In genomic region chr3:108433188-108433880, GRCm38 (mm10) we compare ENCODE assay signal across 11 mouse cellular contexts. TPM values are rescaled to one million over a fixed set of nuclear protein-coding genes. Genes with fewer than 3 reads are reported as not detected.
A peak's percentile ranks its signal among the peaks of the same experiment; 100 is the strongest.
DNase-seq lines count a peak whose midpoint lies in the region; ATAC-seq lines count a peak whose summit lies in the region.
"Had no signal": no experiment of that assay in that cellular context is flagged by ENCODE, and none has a peak within 500 bp of the region (broad histone marks: within the 10 kb centered on the region; RNA-seq: fewer than 3 reads in every experiment).

No protein-coding gene starts in this region.

- WGBS in hindbrain, embryonic 13.5 days: 9% methylated on average over 18 of the region's 18 CpGs
- WGBS in neural tube, embryonic 11.5 days: 18% methylated on average over 18 of the region's 18 CpGs

- H3K27ac ChIP-seq in hindbrain, embryonic 13.5 days: peak overlapping the region; percentile 85
- peak overlapping the region; percentile 91 for H3K27ac ChIP-seq in neural tube, embryonic 11.5 days (ENCODE audit: low read depth, low read length)
- H3K27ac ChIP-seq: liver, embryonic 15.5 days had no signal

- H3K9ac ChIP-seq in hindbrain, embryonic 13.5 days: peak overlapping the region; percentile 40; the same call in 1 of the 2 replicates
- H3K9ac ChIP-seq in neural tube, embryonic 11.5 days (ENCODE audit: low read length): peak overlapping the region; percentile 42; the same call in 1 of the 2 replicates
- H3K9ac ChIP-seq: liver, embryonic 15.5 days had no signal

- peaks cover 68% of the 10 kb centered on the region for H3K4me1 ChIP-seq in hindbrain, embryonic 13.5 days (replicated peaks)
- peaks cover 30% of the 10 kb centered on the region for H3K4me1 ChIP-seq in neural tube, embryonic 11.5 days (ENCODE audit: control insufficient read depth, insufficient read depth, low read length)
- H3K4me1 ChIP-seq: liver, embryonic 15.5 days had no signal

- intact Hi-C loops in left cerebral cortex, postnatal 14 days (cut with DNase I): no loop called here

- no peaks in the 10 kb centered on the region for H3K9me3 ChIP-seq in hindbrain, embryonic 13.5 days
- H3K9me3 ChIP-seq in neural tube, embryonic 11.5 days (ENCODE audit: control insufficient read depth, low read length): no peaks in the 10 kb centered on the region
- H3K9me3 ChIP-seq: liver, embryonic 15.5 days had no signal

- H3K36me3 ChIP-seq in hindbrain, embryonic 13.5 days: peaks cover 69% of the 10 kb centered on the region
- peaks cover 16% of the 10 kb centered on the region for H3K36me3 ChIP-seq in neural tube, embryonic 11.5 days (ENCODE audit: control insufficient read depth, insufficient read depth, low read length)

- peak overlapping the region; percentile 0; the same call in 1 of the 2 replicates for H3K4me2 ChIP-seq in hindbrain, embryonic 13.5 days
- H3K4me2 ChIP-seq in neural tube, embryonic 11.5 days (ENCODE audit: low read depth): no peak overlapping the region
- H3K4me2 ChIP-seq: liver, embryonic 15.5 days had no signal

- H3K27me3 ChIP-seq in hindbrain, embryonic 13.5 days: no peaks in the 10 kb centered on the region
- H3K27me3 ChIP-seq in neural tube, embryonic 11.5 days (ENCODE audit: control insufficient read depth, insufficient read depth, low read length): no peaks in the 10 kb centered on the region
- H3K27me3 ChIP-seq: liver, embryonic 15.5 days had no signal

- peak; percentile 24; the same call in 1 of the 2 replicates for ATAC-seq in frontal cortex, adult (ENCODE audit: low TSS enrichment)
- ATAC-seq in hindbrain, embryonic 13.5 days (ENCODE audit: low FRiP score): peak; percentile 91
- ATAC-seq in neural tube, embryonic 11.5 days (ENCODE audit: insufficient read depth, low FRiP score, low TSS enrichment): peak; percentile 95

- DNase-seq in frontal cortex, postnatal 10 days (ENCODE audit: low spot score in 2 of 2): no peak
- DNase-seq in embryo, embryonic 11 days: peak; percentile 90
- DNase-seq in neural tube, embryonic 11.5 days (ENCODE audit: low spot score): peak; percentile 93
- DNase-seq in left cerebral cortex, postnatal 14 days (ENCODE audit: low spot score in 2 of 2): no peak
- no peak for DNase-seq in adrenal gland, postnatal 36 days
- DNase-seq in gastrocnemius, adult 8-10 months (ENCODE audit: low spot score in 2 of 2): no peak
- DNase-seq: cerebellum, adult 18-20 months had no signal

- H3K4me3 ChIP-seq in hindbrain, embryonic 13.5 days: no peak overlapping the region
- no peak overlapping the region for H3K4me3 ChIP-seq in neural tube, embryonic 11.5 days (ENCODE audit: low read depth, low read length)
- H3K4me3 ChIP-seq: liver, embryonic 15.5 days; myocyte had no signal

RNA-seq across cellular contexts. Expression of gene Sars, which starts 11.7 kb away (rescaled TPM):
- polyA plus RNA-seq in hindbrain, embryonic 13.5 days (2015; fragmentation: Nextera tagmentation; extraction: Ambion mirVana): 220 and 230 TPM in 2 replicates
- polyA plus RNA-seq in neural tube, embryonic 11.5 days (2014; fragmentation: Nextera tagmentation; extraction: Ambion mirVana): 214 and 216 TPM in 2 replicates
- 100 to 1,000 TPM; 198 to 206 TPM for total RNA-seq in left cerebral cortex, postnatal 14 days (2021)
- total RNA-seq in adrenal gland, postnatal 36 days (2021): 100 to 1,000 TPM; 185 to 210 TPM
- total RNA-seq in gastrocnemius, adult 8-10 months (2022): 100 to 1,000 TPM; 106 to 124 (median 111) TPM

RNA-seq across cellular contexts. Expression of gene Celsr2, which starts 18.0 kb away (rescaled TPM):
- 50.5 and 58.0 TPM in 2 replicates for polyA plus RNA-seq in hindbrain, embryonic 13.5 days (2015; fragmentation: Nextera tagmentation; extraction: Ambion mirVana)
- polyA plus RNA-seq in neural tube, embryonic 11.5 days (2014; fragmentation: Nextera tagmentation; extraction: Ambion mirVana): 65.2 and 65.5 TPM in 2 replicates
- total RNA-seq in left cerebral cortex, postnatal 14 days (2021): 100 to 1,000 TPM; 182 to 194 TPM
- 1 to 10 TPM; 5.6 to 8.1 TPM for total RNA-seq in adrenal gland, postnatal 36 days (2021)
- total RNA-seq in gastrocnemius, adult 8-10 months (2022): 10 to 100 TPM in 2 of 4 experiments, 1 to 10 TPM in 2; 8.9 to 12.5 (median 9.6) TPM
- polyA plus RNA-seq: myocyte had no signal

RNA-seq across cellular contexts. Expression of gene Psrc1, which starts 49.7 kb away (rescaled TPM):
- polyA plus RNA-seq in hindbrain, embryonic 13.5 days (2015; fragmentation: Nextera tagmentation; extraction: Ambion mirVana): 13.8 and 13.9 TPM in 2 replicates
- polyA plus RNA-seq in neural tube, embryonic 11.5 days (2014; fragmentation: Nextera tagmentation; extraction: Ambion mirVana): 52.0 and 54.0 TPM in 2 replicates
- total RNA-seq in left cerebral cortex, postnatal 14 days (2021): 10 to 100 TPM; 14.7 to 15.8 TPM
- 1 to 10 TPM; 1.0 to 1.6 TPM for total RNA-seq in adrenal gland, postnatal 36 days (2021)
- total RNA-seq in gastrocnemius, adult 8-10 months (2022): not detected

Comparison
In these comparisons a context has a peak if more than half of its experiments do, and no peak if none do; other contexts are left out.
1. ATAC-seq: peak in every context shown above with its lines; median percentile 95 in neural tube, embryonic 11.5 days; 91 in hindbrain, embryonic 13.5 days; 24 in frontal cortex, adult.
2. DNase-seq: peak in embryo, embryonic 11 days (single experiment) and neural tube, embryonic 11.5 days (single experiment); none in frontal cortex, postnatal 10 days (0 of 2), left cerebral cortex, postnatal 14 days (0 of 2), adrenal gland, postnatal 36 days (0 of 2) and gastrocnemius, adult 8-10 months (0 of 2).
3. RNA of gene Celsr2, which starts 18.0 kb away (total RNA-seq): 182 to 194 TPM in left cerebral cortex, postnatal 14 days; 8.9 to 12.5 TPM in gastrocnemius, adult 8-10 months and 5.6 to 8.1 TPM in adrenal gland, postnatal 36 days; every median in the first group is over 10 times any median in the second.
4. RNA of gene Psrc1, which starts 49.7 kb away (total RNA-seq): 14.7 to 15.8 TPM in left cerebral cortex, postnatal 14 days; 1.0 to 1.6 TPM in adrenal gland, postnatal 36 days and not detected in gastrocnemius, adult 8-10 months; every median in the first group is over 4 times any median in the second.